Mouse (Mus musculus) liver, adult 2 months (tissue): ENCODE data around the gene Dbil5. TPM values are rescaled to one million over a fixed set of nuclear protein-coding genes. Genes with fewer than 3 reads are reported as not detected.

Source experiments
- DNase-seq: peaks from one replicate; pipeline ENCODE4 v3.0.0-alpha.2; 2011; ENCODE audit warnings: low read depth, low spot score; ENCODE audit errors: extremely low read depth
- H3K27ac ChIP-seq: fragments of 200-500 bp; replicated peaks from 2 replicates; pipeline ENCODE4 v1.5.1; 2012; ENCODE audit warnings: low read depth, mild to moderate bottlenecking, control low read depth, inconsistent platforms, low read length; ENCODE audit not compliant: insufficient read depth
- H3K27me3 ChIP-seq: fragments of 200-500 bp; 2 replicates; pipeline ENCODE4 v1.6.1; 2012; ENCODE audit warnings: mild to moderate bottlenecking, moderate library complexity, low read length, inconsistent platforms; ENCODE audit not compliant: control insufficient read depth, insufficient read depth
- H3K36me3 ChIP-seq: fragments of 200-500 bp; 2 replicates; pipeline ENCODE4 v1.6.1; 2012; ENCODE audit warnings: low read length, inconsistent platforms; ENCODE audit not compliant: control insufficient read depth, insufficient read depth
- H3K4me1 ChIP-seq: fragments of 200-500 bp; 2 replicates; pipeline ENCODE4 v1.6.1; 2011; ENCODE audit warnings: low read length; ENCODE audit not compliant: control insufficient read depth, insufficient read depth
- H3K4me3 ChIP-seq: fragments of 200-500 bp; 2 replicates; pipeline ENCODE4 v1.5.1; 2011; ENCODE audit warnings: low read depth, mild to moderate bottlenecking, control low read depth, low read length, moderate library complexity; ENCODE audit not compliant: insufficient read depth
- H3K79me2 ChIP-seq: fragments of 200-500 bp; 2 replicates; pipeline ENCODE4 v1.6.1; 2012; ENCODE audit warnings: inconsistent platforms, mild to moderate bottlenecking, low read length, moderate library complexity; ENCODE audit not compliant: control insufficient read depth, insufficient read depth
- H3K9ac ChIP-seq: fragments of 200-500 bp; 2 replicates; pipeline ENCODE4 v1.6.1; 2012; ENCODE audit warnings: low read depth, mild to moderate bottlenecking, control low read depth, inconsistent platforms, low read length
- CTCF ChIP-seq: fragments of 200-500 bp; IDR thresholded peaks from 2 replicates; pipeline ENCODE4 v1.5.1; 2011; ENCODE audit warnings: low read depth, low read length, control low read depth
- POLR2A ChIP-seq: fragments of 200-500 bp; IDR thresholded peaks from 2 replicates; pipeline ENCODE4 v1.6.1; 2011; ENCODE audit warnings: low read length, control low read depth; ENCODE audit not compliant: insufficient read depth; ENCODE audit errors: extremely low read depth
- WGBS: fragments of 180-500 bp; shearing (Covaris S2); methylation state at CpG from one replicate; pipeline ENCODE4 v1.1.7; 2018; 5-methylcytosine and 5-hydroxymethylcytosine counted together
- polyA plus RNA-seq: library from polyadenylated mRNA; depleted of rRNA; stranded (reverse); fragments of >200 nt; gene quantifications from 2 replicates; pipeline ENCODE4 v1.2.3, GENCODE M21; 2012
- total RNA-seq: library from RNA; depleted of rRNA; stranded (reverse); fragments of >200 nt; gene quantifications from 2 replicates; pipeline ENCODE4 v1.2.3, GENCODE M21; 2014

Gene Dbil5
- total and polyA plus RNA-seq, 2 experiments = 0.46 TPM

DNA sequence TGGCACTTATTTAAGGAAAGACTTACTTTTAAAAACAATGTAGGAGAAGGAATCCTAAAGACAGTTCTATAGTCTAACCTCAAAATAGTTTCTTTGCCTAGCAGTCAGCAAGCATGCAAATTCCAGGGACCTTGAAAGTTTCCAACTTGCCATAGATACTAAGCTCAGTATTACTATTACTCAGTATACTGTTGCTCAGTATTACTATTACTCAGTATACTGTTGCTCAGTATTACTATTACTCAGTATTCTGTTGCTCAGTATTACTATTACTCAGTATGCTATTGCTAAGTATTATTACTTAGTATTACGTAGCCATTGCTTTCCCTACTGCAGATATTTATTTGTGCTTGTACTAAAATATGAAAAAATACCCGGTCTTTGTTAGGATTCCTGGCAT is 22.3 kb downstream of the Dbil5 start:
- no peaks in the 10 kb centered on the region for H3K27me3 ChIP-seq
- H3K79me2 ChIP-seq = peaks cover 7% of the 10 kb centered on the region; the same call in 1 of the 2 replicates
- peaks cover 7% of the 10 kb centered on the region for H3K4me1 ChIP-seq
- over 99% methylated on average over 2 of the region's 2 CpGs for WGBS
- no peak overlapping the region for H3K4me3 ChIP-seq
- H3K27ac ChIP-seq = no peak overlapping the region
- peaks cover 27% of the 10 kb centered on the region for H3K36me3 ChIP-seq
- no peak overlapping the region for H3K9ac ChIP-seq
- DNase-seq = no peak
- TF ChIP-seq CTCF (no peak), POLR2A (no peak)

DNA sequence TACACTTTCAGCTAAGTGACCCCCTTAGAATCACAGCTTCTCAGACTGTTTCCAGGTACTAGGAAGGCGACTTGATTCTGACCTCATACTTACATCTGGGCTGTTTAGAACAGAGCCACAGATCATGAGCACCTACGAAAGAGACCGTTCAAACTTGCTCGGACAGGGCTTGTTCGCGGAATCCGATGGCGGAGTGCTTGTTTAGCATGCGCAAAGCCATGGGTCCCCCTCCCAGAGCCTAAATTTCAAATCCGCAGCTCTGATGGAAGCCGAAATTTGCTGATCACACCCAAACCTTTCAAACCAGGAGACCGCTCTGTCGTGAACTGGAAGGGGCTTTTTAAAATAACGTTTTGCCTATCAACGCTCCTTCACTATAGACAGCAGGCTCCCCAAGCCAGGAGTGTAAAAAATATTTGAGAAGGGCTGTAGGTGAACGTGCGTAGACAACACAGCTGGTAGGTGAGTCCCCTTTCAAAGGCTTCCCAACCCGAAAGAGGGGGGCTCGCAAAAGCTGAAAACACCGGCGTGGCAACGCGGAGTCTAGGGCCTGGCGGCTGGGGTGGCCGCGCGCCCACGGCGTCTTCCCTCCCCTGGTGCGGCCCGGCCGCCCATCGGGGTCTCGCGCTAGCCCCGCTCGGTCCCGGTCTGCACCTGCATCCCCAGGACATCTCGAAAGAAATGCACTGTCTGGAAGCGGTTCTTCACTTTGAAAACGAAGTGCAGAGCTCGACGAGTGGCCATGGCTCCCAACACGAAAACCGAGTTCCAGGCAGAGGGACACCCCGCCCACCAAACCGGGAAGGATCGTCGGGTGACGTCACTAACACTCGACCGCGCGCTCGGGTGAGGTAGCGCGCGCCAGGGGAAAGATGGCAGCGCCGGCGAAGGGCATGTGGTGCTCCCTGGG is 25.7 kb downstream of the Dbil5 start, which contains the start of the genes Mrm3 and Glod4:
TSS of gene Mrm3 (plus strand) at position 815 of the 910 bp plus-strand sequence.
TSS of gene Glod4 (minus strand) at position 825 of the 910 bp plus-strand sequence.
- Histone ChIP-seq H3K4me3 (peak within 1 kb of the TSS; percentile 92), H3K27me3 (no peaks in the 10 kb centered on the region), H3K36me3 (peaks cover 11% of the 10 kb centered on the region), H3K27ac (no peak within 1 kb of the TSS; the same call in 1 of the 2 replicates), H3K79me2 (peaks cover 7% of the 10 kb centered on the region; the same call in 1 of the 2 replicates), H3K9ac (peak within 1 kb of the TSS; percentile 82), H3K4me1 (peaks cover 7% of the 10 kb centered on the region)
- TF ChIP-seq POLR2A (0 out of 2 replicates have a peak, but pooled peaks have one; percentile 48), CTCF (no peak)
- WGBS = under 1% methylated on average over 61 of the region's 61 CpGs
- peak; percentile 66 for DNase-seq

DNA sequence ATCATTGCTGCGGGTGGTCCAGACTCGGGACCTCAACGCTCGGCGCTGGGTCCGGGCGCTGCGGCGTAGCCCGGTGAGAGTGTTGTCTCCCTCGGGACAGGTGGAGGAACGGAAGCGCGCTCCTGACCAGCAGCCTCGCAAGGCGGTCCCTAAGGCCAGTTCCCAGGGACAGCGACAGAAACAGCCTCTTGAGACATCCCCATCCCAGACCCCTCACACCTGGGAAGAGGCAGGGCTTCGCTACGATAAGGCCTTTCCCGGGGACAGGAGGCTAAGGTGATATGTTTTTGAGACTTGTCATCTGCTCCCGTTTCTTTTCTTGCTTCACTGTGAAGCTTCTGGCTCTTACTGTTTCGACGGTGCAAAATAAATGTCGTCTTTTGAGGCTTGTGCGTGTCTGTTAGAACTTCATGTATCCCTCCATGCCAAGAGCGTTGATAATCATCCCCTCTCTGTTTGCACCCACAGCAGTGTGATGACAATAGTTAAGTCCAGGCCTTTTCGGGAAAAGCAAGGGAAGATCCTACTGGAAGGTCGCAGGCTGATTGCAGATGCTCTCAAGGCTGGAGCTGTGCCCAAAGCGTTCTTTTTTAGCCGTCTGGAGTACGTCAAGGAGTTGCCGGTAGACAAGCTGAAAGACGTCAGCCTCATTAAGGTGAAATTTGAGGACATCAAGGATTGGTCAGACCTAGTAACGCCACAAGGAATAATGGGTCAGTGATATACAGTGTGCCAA is 26.6 kb downstream of the Dbil5 start:
- 2% methylated on average over 34 of the region's 34 CpGs for WGBS
- H3K4me3 ChIP-seq = peak overlapping the region; percentile 92
- H3K4me1 ChIP-seq = peaks cover 7% of the 10 kb centered on the region
- H3K36me3 ChIP-seq = peaks cover 11% of the 10 kb centered on the region
- peaks cover 7% of the 10 kb centered on the region; the same call in 1 of the 2 replicates for H3K79me2 ChIP-seq
- H3K9ac ChIP-seq = peak overlapping the region; percentile 82
- no peaks in the 10 kb centered on the region for H3K27me3 ChIP-seq
- no peak for DNase-seq
- TF ChIP-seq CTCF = no peak
- no peak overlapping the region; the same call in 1 of the 2 replicates for H3K27ac ChIP-seq

DNA sequence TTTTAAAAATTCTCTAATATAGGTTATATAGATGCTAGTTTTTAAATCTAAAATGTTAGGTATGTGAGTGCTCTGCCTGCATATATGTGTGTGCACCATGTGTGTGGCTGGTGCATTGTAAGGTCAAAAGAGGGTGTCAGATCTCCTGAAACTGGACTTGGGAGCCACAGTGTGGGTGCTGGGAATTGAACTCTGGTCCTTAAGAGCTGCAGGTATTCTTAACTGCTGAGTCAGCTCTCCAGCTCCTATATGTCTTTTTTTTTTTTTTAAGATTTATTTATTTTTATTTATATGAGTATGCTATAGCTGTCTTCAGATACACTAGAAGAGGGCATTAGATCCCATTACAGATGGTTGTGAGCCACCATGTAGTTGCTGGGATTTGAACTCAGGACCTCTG is 29.0 kb downstream of the Dbil5 start:
- Histone ChIP-seq H3K4me1 (peaks cover 7% of the 10 kb centered on the region), H3K36me3 (peaks cover 3% of the 10 kb centered on the region; the same call in 1 of the 2 replicates), H3K4me3 (no peak overlapping the region), H3K9ac (no peak overlapping the region), H3K27ac (no peak overlapping the region), H3K79me2 (peaks cover 7% of the 10 kb centered on the region; the same call in 1 of the 2 replicates), H3K27me3 (no peaks in the 10 kb centered on the region)
- DNase-seq = no peak
- TF ChIP-seq CTCF (no peak), POLR2A (no peak)

DNA sequence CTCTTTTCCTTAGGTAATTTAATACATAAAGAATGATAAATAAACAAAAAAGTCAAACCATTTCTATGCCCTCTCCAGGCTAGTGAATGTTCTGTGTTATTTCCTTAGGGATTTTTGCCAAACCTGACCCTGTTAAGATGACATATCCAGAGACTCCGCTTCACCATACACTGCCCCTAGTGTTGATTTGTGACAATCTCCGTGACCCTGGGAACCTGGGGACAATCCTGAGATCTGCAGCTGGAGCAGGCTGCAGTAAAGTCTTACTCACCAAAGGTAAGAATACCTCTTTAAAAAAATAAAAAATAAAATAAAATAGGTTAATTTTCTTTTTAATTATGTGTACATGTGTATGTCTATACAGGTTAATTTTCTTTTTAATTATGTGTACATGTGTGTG is 29.8 kb downstream of the Dbil5 start:
- WGBS = 69% methylated on average over 2 of the region's 2 CpGs
- DNase-seq = no peak
- no peak overlapping the region for H3K27ac ChIP-seq
- H3K4me3 ChIP-seq = no peak overlapping the region
- H3K79me2 ChIP-seq = peaks cover 7% of the 10 kb centered on the region; the same call in 1 of the 2 replicates
- no peak overlapping the region for H3K9ac ChIP-seq
- no peaks in the 10 kb centered on the region for H3K27me3 ChIP-seq
- H3K36me3 ChIP-seq = peaks cover 3% of the 10 kb centered on the region; the same call in 1 of the 2 replicates
- no peak for TF ChIP-seq CTCF
- TF ChIP-seq POLR2A = no peak
- H3K4me1 ChIP-seq = peaks cover 7% of the 10 kb centered on the region
